Mouse (Mus musculus): ENCODE results near the gene Eloa.
"Not testable (repeated sequence)": the region's sequence is repeated elsewhere in the genome, so short reads cannot be mapped to it uniquely, and the experiment has no call there.

Eloa gene

DNA sequence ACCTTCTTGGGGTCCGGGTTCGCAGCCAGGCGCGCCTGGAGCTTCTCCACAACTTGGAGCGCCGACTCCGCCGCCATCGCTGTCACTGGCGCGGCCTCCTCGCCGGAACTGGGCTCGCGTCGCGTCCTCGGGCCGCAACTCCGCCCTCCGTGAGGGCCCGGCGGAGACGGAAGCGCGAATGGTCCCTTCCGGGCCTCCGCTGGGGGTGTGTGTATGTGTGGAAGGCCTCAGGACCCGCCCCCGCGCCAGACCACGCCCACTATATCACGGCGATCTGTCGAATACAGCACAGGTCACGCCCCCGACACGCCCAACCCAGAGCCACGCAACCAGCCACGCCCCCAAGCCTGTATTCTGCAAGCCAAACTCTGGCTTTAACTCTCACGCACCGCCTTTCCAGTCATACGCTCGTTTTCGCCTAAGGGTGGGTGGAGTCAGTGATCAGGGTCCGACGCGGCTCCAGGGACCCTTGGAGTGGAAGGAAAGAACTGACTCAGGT is at the start of gene Eloa:
Gene Eloa (minus strand): TSS at position 215 of the 499 bp plus-strand sequence.
- DNase-seq = peak; percentile 98

DNA sequence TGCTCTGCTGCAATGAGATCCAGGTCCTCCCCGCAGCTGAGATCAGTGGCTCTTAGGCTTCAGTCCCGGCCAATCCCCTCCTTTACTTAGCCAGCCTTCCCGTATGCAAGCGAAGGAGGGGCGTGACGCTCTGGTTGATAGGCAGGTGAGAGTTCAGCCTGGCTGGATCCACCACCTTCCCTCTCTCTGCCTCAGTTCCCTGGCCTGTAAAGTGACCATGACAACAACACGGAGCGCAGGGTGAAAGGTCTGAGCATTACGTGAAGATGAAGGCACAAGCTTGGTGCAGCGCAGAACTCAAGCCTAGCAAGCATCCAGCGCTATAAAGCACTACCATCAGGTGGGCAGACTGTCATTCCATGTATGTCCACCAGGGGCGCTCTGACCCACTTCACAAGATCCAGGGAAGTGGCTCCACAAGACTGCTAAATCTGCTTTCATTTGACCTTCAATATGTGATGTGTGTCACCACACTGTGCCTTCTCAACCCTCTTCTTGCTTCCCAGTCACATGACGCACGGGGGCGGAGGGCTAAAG is 49.7 kb upstream of the Eloa start:
- DNase-seq = peak; percentile 76

DNA sequence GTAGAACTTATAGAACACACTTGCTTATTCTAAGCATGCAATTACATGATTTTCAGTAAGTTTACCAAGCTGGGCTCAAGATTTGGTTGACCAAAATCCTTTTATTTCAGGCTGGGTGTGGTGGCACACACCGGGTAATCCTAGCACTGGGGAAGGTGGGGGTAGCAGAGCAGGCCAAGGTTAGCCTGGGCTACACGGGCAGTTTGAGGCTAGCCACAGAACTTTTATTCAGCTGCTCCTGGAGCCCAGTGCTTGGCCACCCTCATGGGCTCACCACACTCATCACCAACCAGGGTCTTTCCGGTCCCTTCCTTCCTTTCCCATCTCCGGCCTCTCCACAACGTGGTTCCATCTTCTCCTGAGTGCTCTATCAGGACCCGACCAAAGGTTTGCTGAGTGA is 49.0 kb upstream of the Eloa start:
- no peak for DNase-seq

DNA sequence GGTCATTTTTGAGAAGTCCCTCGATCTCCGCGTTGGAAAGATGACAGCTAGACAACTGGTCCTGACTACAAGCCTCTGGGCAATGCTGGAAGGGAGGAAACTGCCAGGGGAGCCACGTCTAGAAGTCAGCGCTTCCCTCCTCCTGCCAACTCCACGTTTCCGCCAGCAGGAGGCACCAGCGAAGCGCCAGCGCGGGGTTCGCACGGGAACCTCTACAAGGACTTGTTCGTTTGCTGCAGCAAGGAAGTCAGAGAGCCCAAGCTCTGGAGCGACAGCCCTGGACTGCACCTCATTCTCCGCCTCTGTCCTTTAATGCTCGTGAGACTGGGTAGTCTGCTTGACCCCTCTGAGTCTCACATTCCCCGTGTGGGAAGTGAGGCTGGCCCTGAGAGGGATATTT is 48.4 kb upstream of the Eloa start:
- DNase-seq = peak; percentile 72

DNA sequence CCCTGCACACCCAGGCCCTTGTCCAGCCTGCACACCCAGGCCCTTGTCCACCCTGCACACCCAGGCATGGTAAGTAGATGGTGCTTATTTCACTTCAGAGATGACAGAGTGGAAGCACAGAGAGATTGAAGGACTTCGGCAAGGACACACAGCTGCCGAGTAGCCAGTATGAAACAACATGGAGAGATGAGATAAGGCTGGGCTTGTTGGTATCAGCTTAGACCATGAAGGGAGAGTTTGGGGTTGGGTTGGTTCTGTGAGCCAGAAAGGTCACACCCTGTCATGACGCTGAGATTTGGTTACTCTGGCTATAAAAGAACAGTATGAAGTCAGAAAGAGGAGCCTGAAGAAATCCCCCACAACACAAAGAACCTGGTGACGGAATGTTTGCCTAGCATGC is 47.8 kb upstream of the Eloa start:
- no peak for DNase-seq

DNA sequence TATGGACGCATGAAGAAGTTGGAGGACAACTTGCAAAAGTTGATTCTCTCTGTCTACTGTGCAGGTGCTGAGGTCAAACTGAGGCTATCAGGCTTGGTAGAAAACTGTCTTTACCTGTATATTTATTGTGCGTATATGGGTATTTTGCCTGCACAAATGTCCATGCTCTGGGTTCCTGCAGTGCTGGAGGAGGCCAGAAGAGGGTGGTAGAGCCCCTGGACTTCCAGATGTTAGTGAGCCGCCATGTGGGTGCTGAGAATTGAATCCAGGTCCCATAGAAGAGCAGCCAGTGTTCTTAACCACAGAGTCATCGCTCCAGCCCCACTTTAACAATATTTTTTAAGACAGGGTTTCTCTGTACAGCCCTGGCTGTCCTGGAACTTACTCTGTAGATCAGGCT is 41.6 kb upstream of the Eloa start:
- DNase-seq = no peak

DNA sequence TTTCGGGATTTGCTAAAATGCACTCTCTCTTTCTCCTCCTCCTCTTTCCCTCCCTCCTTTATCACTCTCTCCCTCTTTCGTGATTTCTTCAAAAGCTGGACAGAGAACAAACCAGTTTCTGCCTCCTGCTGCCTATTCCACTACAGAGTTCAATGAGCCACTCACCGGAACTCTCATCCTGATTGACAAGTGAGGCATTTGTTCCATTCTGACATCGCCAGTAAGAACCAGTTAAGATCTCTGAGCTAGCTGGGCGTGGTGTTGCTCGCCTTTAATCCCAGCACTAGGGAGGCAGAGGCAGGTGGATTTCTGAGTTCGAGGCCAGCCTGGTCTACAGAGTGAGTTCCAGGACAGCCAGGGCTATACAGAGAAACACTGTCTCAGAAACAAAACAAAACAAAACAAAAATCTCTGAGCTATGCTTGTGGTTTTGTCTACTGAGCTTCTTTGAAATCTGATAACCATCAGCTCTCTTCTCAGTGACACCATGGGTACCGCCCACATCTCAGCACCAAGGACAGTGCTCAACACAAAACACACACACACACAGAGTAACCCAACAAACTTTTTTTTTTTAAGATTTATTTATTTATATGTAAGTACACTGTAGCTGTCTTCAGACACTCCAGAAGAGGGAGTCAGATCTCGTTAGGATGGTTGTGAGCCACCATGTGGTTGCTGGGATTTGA is 38.4 kb upstream of the Eloa start:
- not testable (repeated sequence) for DNase-seq

DNA sequence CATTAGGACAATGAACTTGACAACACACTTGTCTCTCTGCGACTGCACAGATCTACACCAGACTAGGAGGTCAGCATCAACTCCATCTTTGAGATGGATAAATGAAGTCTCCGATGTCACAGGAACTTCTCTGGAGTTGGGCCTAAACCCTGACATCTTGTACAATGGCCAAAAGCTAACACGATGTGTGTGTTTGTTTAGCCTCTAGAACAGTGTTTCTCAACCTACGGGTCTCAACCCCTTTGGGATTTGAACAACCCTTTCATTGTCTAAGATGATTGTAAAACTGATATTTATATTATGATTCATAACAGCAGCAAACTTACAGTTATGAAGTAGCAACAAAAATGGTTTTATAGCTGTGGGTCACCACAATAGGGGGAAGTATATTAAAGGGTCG is 36.4 kb upstream of the Eloa start:
- DNase-seq = no peak

DNA sequence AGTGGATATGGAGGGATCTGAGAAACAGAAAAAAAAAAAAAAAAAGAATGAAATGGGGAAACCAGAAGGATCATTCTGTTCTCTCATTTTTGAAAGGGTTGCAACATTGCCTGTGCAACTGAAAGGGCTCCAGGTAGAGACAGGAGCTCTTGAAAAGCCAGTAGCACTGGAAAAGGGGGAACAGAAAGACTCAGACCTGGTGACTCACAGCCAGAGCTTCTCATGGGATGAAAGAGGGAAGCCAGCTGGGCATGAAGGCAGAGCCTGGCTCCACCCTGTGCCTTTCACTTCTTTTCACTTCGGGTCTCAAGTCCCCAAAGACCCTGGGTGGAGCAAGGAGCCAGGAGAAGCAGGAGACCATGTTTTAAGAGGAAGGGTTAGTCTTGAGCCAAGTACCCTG is 34.5 kb upstream of the Eloa start:
- DNase-seq = no peak

DNA sequence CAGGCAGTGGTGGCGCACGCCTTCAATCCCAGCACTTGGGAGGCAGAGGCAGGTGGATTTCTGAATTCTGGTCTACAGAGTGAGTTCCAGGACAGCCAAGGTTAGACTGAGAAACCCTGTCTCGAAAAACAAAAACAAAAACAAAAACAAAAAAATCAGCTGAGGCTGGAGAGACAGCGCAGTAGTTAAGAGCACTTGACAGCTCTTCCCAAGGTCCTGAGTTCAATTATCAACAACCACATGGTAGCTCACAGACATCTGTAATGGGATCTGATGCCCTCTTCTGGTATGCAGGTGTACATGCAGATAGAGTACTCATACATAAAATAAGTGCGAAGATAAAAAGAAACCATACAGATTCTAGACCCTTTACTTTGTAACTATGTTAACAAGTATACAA is 32.3 kb upstream of the Eloa start:
- DNase-seq = no peak

DNA sequence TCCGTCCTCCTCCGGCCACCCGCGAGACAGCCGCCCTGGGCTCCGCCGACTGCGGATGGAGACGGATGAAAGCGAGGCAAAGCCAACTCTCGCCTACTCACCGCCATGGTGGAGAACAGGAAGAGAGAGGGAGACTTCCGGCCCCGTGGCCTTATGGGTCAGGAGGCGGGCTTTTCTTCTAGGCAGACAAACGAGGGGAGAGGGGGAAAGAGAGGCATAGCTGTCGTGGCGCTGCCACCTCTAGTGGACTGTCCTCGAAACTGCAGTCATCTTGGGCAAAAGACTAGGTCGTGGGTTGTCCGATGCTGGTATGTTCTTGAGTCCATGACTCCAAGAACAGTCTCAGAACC is 31.7 kb upstream of the Eloa start, which contains the start of gene Rpl11:
Gene Rpl11 (minus strand): TSS at position 182 of the 350 bp plus-strand sequence.
- DNase-seq = peak; percentile 82

DNA sequence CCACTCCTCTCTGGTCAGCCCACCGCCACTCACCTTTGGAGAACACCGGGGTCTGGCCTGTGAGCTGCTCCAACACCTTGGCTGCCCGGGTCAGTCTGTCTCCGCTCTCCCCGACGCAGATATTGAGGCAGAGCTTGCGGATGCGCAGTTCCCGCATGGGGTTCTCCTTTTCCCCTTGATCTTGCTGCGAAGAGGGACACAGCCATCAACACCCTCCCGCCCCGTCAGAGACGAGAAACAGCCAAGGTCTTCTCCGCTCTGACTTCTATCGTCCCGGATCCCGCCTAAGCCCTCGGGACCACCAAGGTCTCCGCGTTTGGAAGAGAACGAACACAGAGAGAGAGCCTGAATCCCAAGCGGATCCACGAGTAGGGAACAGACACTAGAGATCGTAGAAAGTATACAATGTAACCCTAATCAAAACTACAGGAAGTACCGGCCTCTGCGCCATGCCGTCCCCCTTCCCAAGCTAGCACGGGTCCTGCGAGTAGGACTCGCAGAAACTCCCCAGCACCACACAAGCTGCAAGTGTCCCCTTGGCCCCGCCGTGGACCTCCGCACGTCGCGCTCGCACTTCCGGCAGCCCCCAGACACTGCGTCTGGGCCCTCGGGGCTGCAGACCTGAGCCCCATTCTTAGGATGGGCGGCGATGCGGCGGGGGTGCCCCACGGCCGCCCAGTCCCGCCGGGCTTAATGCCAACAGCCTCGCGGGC is 31.1 kb upstream of the Eloa start:
- no peak for DNase-seq

DNA sequence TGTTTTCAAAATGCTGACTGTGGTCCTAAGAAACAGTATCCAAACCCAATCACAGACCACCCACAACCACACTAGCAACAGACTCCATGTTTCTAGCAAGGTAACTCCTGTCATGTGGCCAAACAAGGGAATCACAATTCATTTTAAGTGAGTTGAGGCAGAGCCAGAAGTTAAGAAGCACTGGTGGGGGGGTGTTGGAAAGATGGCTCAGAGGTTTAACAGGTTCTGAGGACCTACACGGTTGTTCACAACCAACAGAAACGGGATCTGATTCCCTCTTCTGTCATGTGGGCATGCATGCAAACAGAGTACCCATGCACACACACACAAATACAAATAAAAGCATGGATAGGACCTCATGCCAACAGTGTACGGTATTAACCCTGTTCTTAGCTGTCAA is 30.5 kb upstream of the Eloa start:
- DNase-seq = no peak

DNA sequence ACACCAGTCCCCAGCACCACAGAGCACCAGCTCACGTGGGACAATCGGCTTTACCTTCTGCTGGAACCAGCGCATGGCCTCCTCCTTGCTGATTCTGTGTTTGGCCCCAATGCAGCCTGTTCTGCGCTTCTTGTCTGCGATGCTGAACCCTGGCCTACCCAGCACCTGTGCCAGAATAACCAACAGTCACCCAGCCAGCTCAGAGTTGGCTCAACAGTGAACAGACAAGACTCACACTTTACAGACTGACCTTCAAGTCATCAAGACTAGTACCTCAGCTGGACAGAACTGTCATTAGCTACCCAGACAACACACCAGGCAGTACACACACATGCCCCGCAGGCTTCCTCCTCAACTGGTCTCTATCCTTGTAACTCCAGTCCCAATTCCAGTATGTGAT is 28.7 kb upstream of the Eloa start:
- no peak for DNase-seq

DNA sequence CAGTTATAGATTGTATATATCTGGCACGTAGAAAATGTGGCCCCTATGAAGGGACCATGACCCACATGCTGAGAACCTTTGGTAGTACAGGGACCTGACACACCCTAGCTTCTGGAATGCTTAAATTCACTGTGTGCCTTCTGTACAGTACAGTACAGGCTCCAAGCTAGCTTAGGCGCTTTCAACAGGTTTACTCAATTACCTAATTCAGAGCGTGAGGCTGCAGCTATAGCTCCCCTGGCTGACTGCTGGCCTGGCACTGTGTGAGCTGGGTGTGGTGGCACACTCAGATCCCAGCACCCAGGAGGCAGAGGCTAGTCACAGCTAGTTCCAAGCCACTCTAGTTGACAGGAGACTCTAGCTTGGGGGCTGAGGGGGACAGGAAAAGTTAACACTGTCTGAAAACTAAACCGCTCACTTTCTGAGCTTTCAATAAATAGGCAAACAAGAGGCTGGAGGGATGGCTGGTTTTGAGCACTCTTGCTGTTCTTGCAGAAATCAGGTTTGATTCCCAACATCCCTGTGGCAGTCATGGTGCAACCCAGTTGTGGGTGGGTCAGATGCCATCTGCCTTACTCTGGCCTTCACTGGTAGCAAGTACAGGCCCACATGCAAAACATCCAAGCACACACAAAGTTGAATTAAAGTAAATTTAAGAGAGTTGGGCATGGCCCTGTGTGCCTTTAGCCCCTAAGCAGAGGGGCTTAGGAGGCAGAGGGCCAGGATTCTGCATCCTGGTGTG is 26.9 kb upstream of the Eloa start:
- DNase-seq = no peak

DNA sequence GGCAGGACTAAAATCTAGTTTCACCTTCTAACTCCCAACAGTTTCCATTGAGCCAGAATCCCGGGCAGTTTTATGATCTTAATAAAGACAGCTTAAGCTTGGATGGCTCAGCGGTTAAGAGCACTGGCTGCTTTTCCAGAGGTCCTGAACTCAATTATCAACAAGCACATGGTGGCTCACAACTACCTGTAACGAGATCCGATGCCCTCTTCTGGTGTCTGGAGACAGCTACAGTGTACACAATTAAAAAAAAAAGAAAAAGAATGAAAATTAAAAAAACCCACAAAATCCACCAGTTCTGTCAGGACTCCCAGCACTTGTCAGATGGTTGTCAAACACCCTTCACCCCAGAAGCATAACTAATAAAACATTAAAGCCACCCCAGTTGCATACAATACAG is 26.1 kb upstream of the Eloa start:
- no peak for DNase-seq

DNA sequence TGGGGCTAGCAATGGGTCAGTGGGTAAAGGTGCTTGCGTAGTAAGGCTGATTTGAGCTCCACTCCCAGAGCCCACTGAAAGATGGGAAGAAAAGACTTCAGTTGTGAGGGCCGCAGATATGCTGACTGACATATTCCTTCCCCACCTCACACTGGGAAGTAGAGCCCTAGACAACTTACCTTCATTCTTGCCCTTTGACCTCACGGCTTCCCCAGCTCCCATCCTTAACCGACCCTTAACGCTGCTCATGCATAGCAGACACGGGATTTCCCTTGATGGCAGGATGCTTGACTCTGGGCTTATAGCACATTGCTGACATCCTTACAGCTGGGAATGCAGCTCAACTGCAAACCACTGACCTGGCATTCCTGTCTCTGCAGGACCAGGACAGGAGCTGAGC is 25.3 kb upstream of the Eloa start:
- DNase-seq = no peak

DNA sequence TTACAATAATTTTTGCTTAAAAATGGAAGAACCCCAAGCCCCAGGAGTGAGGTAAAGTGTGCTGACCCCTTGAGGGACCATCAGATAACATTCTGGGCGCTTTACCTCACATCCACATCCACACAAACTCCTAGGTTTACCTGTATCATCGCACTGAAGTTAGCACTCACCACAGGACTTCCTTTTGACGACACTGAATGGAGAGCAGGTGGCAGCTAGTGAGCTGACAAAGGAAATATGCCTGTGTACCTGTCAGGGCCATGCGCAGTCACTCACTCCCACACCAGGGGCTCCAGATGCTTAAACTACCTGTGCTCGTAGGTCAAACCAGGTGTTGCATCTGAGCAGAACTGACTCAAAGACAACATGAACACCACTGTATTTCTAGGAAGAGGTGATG is 23.5 kb upstream of the Eloa start:
- no peak for DNase-seq

DNA sequence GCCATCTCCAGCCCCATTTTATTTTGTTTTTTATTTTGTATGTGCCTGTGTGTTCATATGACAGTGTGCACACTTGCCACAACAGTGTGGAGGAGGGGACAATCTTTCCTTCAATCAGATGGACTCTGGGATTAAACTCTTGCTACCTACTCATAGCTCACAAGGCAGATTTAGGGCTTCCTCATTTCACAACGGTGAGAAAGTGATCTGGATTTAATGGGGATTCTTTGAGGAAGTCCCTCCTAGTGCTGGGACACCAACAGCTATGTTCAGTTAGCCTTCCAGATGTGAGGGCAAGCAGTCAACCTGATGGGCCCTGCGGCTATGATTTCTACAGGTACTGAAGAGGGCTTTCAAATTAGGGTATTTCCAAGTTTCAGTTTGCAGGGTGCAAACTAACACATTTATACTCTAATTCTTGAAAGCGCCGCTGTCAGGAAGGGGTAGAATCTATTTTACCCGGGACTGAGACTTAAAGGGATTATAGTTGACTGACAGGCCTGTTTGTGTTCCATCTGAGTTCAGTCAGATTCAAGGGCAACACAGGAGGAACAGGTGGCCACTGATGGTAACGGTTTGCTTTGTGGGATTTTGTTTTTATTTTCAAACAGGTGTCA is 22.3 kb upstream of the Eloa start:
- DNase-seq = no peak

DNA sequence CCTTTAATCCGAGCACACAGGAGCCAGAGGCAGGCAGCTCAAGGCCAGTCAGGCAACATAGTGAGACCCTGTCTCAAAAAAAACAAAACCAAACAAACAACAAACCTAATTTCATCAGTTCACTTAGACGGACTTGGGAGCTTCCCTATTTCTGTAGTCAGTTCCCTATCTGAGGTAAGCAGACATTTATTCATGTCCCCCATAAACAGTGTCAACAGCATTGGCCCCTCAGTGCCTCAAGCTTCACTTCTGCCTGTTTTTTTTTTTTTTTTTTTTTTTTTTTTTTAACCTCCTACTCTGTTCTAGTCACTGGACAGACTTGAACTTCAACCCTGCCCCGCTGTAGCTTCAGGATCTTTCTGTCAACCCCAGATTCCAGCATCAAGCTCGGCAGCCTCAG is 13.5 kb upstream of the Eloa start:
- DNase-seq = no peak

DNA sequence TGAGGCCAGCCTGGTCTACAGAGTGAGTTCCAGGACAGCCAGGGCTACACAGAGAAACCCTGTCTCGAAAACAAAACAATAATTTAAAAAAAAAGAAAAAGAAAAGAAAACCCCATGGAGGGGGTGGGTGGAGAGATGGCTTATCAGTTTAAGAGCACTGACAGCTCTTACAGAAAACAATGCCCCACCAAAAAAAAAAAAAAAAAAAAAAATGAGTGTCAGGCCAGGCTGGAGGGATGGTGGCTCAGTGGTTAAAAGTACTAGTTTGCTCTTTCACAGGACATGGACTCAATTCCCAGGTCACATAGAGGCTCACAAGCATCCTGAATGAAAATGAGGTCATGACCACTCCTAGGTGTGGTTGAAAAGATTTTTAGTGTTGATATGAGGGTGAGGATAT is 11.7 kb upstream of the Eloa start:
- no peak for DNase-seq

DNA sequence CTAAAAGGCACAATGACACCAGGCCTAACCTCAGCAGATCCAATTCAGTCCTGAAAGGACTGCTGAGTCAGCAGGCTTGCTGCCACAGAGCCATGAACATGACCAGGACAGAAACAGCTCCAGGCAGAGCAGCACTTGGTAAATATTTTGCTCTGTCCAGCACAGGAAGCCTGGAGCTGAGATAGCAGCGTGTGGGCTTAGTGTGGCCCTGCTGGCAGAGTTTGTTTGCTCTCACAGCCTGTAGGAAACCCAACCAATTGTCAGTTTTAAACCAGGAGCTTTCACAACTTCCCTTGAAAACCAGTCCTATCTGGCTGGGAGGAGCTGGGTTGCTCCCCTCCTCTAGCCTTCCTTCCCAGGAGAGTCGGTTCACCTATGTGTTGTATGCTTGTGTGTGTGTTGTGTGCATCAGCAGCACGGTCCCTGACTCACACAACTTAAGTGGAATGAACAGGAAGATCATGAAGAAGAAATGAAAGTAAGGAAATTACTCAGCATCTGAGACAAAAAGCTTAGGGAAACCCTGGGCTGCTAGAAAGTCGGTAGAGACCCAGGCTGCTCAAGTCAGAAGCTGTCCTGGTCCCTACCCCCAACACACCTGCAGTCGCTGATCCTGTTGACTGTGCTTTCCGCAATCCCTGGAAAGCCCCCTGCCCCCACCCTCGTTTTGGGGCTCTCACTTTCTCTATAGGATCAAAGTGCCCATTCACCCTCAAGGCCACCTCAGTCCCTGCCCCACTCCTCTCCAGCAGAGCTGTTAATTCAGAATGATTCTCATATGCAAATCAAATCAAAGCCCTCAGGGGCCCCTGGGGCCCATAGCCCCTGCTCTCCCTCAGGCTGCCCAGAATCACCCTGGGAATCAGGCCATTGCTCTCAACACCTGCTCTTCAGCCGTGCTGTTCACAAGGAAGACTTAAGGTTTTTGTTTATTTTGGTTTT is 9.7 kb upstream of the Eloa start:
- no peak for DNase-seq
